Mouse (Mus musculus): ENCODE results near the gene Ndufs2. TPM values are rescaled to one million over a fixed set of nuclear protein-coding genes. Genes with fewer than 3 reads are reported as not detected.

Gene Ndufs2
- polyA plus RNA-seq, 1 experiment from 2014 or later = 263 TPM

DNA sequence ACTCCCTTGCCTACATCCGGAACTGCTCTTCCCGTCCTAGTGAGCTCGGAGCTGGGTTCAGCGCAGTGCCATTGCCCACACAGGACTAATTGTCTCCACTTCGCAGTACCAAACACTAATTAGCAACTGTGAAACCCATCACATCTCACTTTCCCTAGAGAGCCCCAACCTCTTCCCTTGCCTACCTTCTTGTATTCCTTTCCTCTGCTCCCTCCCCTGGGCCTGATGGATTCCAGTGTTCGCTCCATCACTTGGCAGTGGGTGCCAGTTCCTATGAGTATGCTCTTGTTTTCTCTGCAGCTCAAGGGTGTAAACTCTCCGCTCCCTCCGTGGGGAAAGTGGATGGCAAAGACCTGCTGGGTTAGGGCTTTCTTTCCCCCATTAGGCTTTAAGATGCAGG lies 65.5 kb downstream of the Ndufs2 start:
- Histone ChIP-seq H3K9me3 (ENCODE audit: control insufficient read depth, low read length) (no peaks in the 10 kb centered on the region), H3K27ac (ENCODE audit: low read depth, low read length) (no peak overlapping the region), H3K4me1 (replicated peaks; ENCODE audit: control insufficient read depth, insufficient read depth, low read length) (no peaks in the 10 kb centered on the region; the same call in 1 of the 2 replicates), H3K36me3 (ENCODE audit: control insufficient read depth, insufficient read depth, low read length) (no peaks in the 10 kb centered on the region), H3K27me3 (ENCODE audit: control insufficient read depth, insufficient read depth, low read length) (no peaks in the 10 kb centered on the region), H3K4me3 (ENCODE audit: low read depth, low read length) (no peak overlapping the region), H3K4me2 (replicated peaks; ENCODE audit: low read depth, low read length) (no peak overlapping the region), H3K9ac (ENCODE audit: low read depth, low read length) (no peak overlapping the region)
- no peak for DNase-seq (ENCODE audit: low spot score)
- ATAC-seq (ENCODE audit: low FRiP score) = no peak
- 71% methylated on average over 8 of the region's 8 CpGs for WGBS

Other genes with a start within 250 kb of the Ndufs2 start
- gene Fcgr4, start 232.5 kb downstream of the Ndufs2 start, polyA plus RNA-seq (2014; fragmentation: Nextera tagmentation; extraction: Ambion mirVana) = 0.39 and 0.62 TPM in 2 replicates
- gene Fcgr3, start 186.5 kb downstream of the Ndufs2 start, polyA plus RNA-seq (2014; fragmentation: Nextera tagmentation; extraction: Ambion mirVana) = 9.6 TPM in 2 replicates
- 8.7 and 10.5 TPM in 2 replicates for gene Cfap126, start 137.5 kb downstream of the Ndufs2 start, polyA plus RNA-seq (2014; fragmentation: Nextera tagmentation; extraction: Ambion mirVana)
- 259 and 284 TPM in 2 replicates for gene Sdhc, start 100.8 kb downstream of the Ndufs2 start, polyA plus RNA-seq (2014; fragmentation: Nextera tagmentation; extraction: Ambion mirVana)
- gene Mpz, start 100.7 kb downstream of the Ndufs2 start, polyA plus RNA-seq (2014; fragmentation: Nextera tagmentation; extraction: Ambion mirVana) = 0.99 and 1.5 TPM in 2 replicates
- gene Pcp4l1, start 55.1 kb downstream of the Ndufs2 start, polyA plus RNA-seq (2014; fragmentation: Nextera tagmentation; extraction: Ambion mirVana) = 31.4 and 33.4 TPM in 2 replicates
- 0.17 and 0.25 TPM in 2 replicates for gene Nr1i3, start 37.4 kb downstream of the Ndufs2 start, polyA plus RNA-seq (2014; fragmentation: Nextera tagmentation; extraction: Ambion mirVana)
- gene Tomm40l, start 28.9 kb downstream of the Ndufs2 start, polyA plus RNA-seq (2014; fragmentation: Nextera tagmentation; extraction: Ambion mirVana) = 23.5 and 28.8 TPM in 2 replicates
- gene Apoa2, start 26.3 kb downstream of the Ndufs2 start, polyA plus RNA-seq (2014; fragmentation: Nextera tagmentation; extraction: Ambion mirVana) = 3.1 and 5.0 TPM in 2 replicates
- 22.1 and 26.1 TPM in 2 replicates for gene Fcer1g, start 17.0 kb downstream of the Ndufs2 start, polyA plus RNA-seq (2014; fragmentation: Nextera tagmentation; extraction: Ambion mirVana)
- 4.6 and 5.4 TPM in 2 replicates for gene Adamts4, start 967 bp downstream of the Ndufs2 start, polyA plus RNA-seq (2014; fragmentation: Nextera tagmentation; extraction: Ambion mirVana)
- gene B4galt3, start 18.9 kb upstream of the Ndufs2 start, polyA plus RNA-seq (2014; fragmentation: Nextera tagmentation; extraction: Ambion mirVana) = 59.1 and 66.3 TPM in 2 replicates
- 48.1 and 51.8 TPM in 2 replicates for gene Ppox, start 29.8 kb upstream of the Ndufs2 start, polyA plus RNA-seq (2014; fragmentation: Nextera tagmentation; extraction: Ambion mirVana)
- 82.8 and 85.4 TPM in 2 replicates for gene Usp21, start 36.6 kb upstream of the Ndufs2 start, polyA plus RNA-seq (2014; fragmentation: Nextera tagmentation; extraction: Ambion mirVana)
- 108 and 114 TPM in 2 replicates for gene Ufc1, start 43.6 kb upstream of the Ndufs2 start, polyA plus RNA-seq (2014; fragmentation: Nextera tagmentation; extraction: Ambion mirVana)
- 46.6 and 49.5 TPM in 2 replicates for gene Dedd, start 77.8 kb upstream of the Ndufs2 start, polyA plus RNA-seq (2014; fragmentation: Nextera tagmentation; extraction: Ambion mirVana)
- gene Nit1, start 94.3 kb upstream of the Ndufs2 start, polyA plus RNA-seq (2014; fragmentation: Nextera tagmentation; extraction: Ambion mirVana) = 30.7 and 35.3 TPM in 2 replicates
- 68.3 and 68.4 TPM in 2 replicates for gene Pfdn2, start 94.3 kb upstream of the Ndufs2 start, polyA plus RNA-seq (2014; fragmentation: Nextera tagmentation; extraction: Ambion mirVana)
- gene Klhdc9, start 109.4 kb upstream of the Ndufs2 start, polyA plus RNA-seq (2014; fragmentation: Nextera tagmentation; extraction: Ambion mirVana) = 1.3 and 2.0 TPM in 2 replicates
- 0.66 and 0.96 TPM in 2 replicates for gene Nectin4, start 118.7 kb upstream of the Ndufs2 start, polyA plus RNA-seq (2014; fragmentation: Nextera tagmentation; extraction: Ambion mirVana)
- gene Arhgap30, start 137.6 kb upstream of the Ndufs2 start, polyA plus RNA-seq (2014; fragmentation: Nextera tagmentation; extraction: Ambion mirVana) = 0.54 and 0.99 TPM in 2 replicates
- gene Usf1, start 159.9 kb upstream of the Ndufs2 start, polyA plus RNA-seq (2014; fragmentation: Nextera tagmentation; extraction: Ambion mirVana) = 122 and 143 TPM in 2 replicates
- 3.3 and 4.3 TPM in 2 replicates for gene Tstd1, start 167.5 kb upstream of the Ndufs2 start, polyA plus RNA-seq (2014; fragmentation: Nextera tagmentation; extraction: Ambion mirVana)
- 16.9 and 20.1 TPM in 2 replicates for gene F11r, start 186.1 kb upstream of the Ndufs2 start, polyA plus RNA-seq (2014; fragmentation: Nextera tagmentation; extraction: Ambion mirVana)